Mouse (Mus musculus) fibroblast of lung, adult 2 months (primary cell): Measurements from ENCODE around the gene 2310030G06Rik.

Experiments used
- DNase-seq: peaks from one replicate; pipeline ENCODE4 v3.0.0-alpha.2; 2011; ENCODE audit warnings: low read depth

2310030G06Rik gene

DNA sequence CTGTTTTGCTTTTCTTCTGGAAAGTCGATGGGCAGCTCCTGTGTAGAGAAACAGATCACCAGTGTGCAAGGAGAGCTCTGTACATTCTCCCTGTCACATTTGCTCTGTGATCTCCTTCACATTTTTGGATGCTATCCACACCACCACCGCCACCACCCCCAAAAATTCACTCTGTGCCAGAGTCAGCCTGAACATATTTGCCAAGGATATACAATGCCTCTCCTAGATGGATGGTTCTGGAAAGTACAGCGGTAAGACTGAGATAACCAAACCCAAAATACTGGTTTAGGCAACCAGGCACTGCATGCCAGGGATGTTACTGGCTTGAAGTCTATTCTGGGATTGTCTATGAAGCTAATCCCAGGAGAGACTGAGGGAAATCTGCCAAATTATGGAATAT is 4.1 kb downstream of the 2310030G06Rik start:
- DNase-seq: no peak

DNA sequence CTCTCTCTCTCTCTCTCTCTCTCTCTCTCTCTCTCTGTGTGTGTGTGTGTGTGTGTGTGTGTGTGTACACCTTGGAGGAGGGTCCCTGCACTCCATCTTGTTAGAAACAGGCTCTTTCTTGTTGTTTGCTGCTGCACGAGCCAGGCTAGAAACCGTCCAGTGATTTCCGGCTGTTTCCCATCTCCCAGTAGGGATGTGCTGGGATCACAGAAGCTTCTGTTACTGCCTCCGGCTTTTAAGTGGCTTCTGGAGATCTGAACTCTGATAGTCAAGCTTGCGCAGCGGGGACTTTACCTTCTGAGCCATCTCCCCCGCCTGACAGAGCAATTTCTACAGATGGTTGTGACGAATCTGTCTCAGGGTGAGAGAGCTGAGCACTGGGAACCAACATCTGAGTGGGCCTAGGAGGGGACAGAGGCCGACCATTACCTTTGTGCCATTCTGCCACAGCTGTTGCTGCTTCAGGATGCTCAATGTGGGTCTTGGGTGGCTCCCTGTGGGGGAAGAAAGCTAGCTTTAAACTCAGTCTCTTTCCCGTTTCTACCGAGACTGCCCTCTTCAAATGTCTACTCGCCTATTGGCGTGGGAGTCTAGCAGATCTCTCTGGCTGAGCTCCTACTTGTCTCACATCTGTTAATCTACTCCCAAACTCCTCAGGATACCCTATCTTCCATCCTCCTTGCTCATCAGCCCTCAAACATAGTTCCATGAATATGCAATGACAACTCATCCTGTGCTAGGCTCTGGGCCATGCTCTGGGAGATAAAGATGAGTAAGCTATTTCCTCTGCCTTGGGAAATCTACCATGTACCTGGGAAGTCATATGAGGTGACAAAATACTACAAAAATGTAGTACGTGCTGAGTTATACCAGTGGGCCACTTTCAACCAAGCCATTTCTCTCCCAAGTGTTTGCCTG is 5.2 kb downstream of the 2310030G06Rik start:
- DNase-seq: no peak

DNA sequence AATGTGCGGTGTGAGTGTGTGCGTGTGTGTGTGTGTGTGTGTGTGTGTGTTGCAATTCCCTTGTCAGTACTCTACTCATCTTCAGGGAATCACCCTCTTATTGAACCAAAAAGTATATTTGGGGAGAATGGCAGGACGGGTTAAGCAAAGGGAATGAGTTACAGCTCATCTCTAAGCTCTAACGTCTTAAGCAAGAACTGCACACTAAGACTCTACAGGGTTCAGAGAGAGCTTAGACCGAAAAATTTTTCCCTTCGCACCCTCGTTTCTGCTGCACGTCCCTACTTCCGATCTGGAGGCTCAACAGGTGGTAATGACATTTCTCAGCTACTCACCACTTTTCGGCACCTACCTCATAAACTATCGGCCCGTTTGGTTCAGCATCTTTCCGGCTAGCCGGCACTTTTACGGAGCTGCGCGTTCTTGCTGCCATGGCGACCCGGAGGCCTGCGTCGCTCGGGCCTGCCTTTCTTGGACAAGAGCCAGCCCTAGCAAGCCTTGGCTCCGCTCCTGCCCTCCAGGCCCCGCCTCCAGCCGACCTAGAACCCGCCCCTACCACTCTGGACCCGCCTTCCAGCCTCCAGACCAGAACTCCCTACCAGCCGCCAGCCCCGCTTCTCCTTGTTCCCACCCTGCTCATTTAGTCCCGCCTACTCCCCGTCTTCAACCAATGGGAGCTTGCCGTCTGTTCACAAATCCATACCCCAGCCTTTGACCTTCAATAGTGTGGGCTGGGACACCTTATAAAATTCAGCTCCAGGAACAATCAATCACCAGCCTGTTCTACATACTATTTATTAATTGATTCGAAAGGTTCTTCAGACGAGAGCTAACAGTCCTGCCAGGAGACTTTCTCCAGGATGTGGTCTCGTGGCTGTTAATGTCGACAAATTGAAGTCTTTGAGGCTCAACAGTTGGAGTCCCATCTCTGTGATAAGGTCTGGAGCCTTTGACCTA is 7.1 kb downstream of the 2310030G06Rik start, which contains the start of gene Dixdc1:
Gene Dixdc1 (minus strand): TSS at position 604 of the 957 bp plus-strand sequence.
- no peak for DNase-seq

DNA sequence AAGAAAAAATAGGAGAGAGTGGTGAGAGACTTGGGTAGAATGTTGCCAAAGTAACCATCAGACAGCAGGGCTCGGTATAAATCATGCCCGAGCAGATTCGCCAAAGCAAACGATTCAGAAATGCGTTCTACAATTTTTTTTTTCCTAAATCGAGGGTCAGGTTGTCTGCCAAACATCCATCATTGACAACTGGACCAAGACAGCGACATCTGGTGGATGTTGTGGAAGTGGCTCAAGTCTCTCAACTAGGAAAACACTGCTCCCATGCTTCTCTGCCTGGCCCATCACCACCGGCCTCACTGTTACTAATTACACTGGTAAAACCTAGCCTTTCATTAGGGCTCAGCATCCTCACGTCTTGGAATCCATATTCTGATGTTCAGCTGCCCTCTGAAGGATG is 11.3 kb downstream of the 2310030G06Rik start:
- DNase-seq: no peak

DNA sequence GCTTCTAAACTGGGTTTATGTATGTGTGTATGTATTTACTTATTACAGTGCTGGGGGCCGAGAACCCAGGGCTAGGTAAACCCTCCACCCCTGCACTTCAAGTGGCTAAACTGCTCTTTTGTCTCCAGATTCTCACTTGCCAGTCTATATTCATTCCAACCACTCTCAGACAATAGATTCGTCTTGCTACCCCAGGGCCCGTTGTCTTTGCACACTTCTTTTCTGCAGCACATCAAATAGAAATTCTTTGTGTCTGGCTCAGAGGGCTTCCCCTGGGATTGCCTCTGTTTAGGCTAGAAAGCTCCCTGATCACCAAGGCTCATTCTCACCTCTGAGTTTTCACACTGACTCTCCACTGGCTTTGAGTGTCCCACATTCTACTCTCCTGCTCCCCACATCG is 13.8 kb downstream of the 2310030G06Rik start:
- DNase-seq: no peak

DNA sequence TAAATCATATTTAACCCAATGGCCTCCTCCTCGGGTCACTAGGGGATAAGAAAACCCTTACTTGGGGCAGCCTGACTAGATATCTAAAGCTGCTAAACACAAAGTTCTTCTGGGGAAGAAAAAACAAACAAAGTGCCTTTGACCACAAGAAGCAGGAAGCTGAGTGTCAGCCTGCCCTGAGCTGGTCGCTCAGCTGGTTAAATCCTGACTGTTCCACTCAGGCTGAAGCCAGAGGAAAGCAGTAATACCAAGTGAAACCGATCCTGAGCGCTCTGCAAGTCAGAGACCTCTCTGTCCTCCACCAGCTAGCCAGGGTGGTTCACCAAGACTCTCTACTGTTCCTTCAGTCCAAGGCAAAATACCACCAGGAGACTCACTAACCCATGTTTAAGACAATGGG is 16.7 kb downstream of the 2310030G06Rik start:
- no peak for DNase-seq

DNA sequence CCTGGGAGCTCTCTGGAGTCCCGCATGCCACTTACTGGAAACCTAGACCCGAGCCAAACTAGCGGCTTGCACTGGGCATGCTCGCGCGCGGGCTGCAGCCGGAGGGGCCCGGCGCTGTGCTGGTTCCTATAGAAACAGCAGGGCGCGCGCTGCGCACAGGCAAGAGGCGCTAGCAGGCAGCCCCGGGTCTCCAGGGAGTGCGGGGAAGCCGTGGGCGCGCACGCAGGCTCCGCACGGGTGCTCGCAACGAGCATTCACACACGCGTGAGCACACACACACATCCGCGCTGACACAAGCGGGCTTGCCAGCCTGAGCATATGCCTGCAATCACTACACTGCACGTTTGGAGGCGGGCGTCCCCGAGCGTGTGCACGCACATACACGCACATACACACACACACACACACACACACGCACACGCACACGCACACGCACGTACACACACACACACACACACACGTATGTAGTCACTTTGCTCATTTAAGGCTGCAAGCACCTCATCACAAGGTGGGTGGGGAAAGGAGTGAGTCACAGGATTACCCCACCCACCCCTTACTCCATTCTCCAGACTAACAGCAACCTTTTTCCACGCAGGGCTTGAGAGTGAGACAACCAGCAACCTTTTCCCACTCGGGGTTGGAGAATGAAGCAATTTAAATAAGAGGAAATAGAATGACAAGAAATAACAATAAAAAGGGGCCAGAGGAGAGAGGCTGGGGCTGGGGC is 18.2 kb downstream of the 2310030G06Rik start:
- no peak for DNase-seq

DNA sequence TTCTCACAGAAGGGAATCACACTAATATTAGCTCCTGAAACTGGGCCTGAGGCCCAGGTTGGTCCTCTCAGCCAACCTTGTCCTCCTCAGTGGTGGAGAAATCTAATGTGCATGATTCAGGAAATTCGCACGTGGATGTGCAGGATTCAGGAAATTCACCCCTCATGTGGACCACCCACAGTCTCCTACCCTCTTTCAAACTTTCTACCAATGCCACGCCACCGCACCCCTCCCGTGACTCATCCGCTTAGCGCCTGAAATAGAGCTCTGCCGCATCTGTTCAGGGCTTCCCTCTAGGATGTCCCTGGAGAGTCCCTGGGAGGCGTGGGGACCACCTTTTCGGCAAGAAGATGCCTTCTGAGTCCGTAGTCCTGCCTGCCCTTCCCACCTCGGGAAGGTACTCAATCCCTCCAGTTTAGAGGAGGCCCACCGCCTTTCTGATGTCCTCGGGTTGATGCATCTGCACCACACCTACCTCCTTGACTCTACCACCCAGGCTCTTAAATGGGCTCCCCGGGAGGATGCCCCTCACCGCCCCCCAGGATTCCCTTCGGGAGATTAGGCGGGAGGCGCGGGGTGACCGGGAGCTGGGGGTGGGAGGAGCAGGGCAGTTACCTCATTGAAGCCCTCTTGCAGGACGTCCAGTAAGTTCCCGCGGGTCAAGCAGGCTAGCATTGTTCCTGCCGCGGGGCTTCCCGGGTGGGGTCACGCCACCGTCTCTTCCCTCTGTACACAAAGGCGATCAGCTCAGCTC is 19.0 kb downstream of the 2310030G06Rik start:
- DNase-seq: no peak

DNA sequence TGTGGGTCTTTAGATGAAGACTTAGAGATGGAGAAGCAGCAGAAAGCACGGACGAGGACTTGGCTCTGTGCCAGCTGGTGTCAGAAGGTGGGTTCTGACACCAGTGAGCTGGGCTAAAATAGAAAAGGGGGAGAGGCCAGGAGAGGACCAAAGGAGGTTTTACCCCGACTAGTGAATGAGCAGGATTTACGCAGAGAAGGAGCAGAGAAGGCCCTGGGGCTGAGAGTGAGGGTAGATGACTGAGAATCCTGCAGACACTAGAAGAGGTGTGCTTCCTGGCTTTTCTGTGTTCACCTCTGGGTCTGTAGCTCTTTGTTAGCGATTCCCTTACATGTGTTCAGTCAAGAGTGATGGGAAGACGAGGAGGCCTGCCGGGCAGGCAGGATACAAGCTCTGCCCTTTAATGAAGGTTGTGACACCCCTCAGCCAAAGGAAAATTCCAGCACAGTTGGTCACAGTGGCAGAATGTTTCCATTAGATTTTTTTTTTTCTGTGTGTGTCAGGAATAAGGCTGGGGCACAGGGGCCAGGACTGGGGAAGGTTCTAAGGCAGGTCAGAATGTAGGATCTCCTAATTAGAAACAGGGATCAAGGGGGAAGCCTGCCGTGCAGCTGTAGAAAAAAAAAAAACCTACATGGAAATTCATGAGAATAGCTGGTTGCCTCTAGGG is 20.3 kb downstream of the 2310030G06Rik start:
- DNase-seq: no peak

DNA sequence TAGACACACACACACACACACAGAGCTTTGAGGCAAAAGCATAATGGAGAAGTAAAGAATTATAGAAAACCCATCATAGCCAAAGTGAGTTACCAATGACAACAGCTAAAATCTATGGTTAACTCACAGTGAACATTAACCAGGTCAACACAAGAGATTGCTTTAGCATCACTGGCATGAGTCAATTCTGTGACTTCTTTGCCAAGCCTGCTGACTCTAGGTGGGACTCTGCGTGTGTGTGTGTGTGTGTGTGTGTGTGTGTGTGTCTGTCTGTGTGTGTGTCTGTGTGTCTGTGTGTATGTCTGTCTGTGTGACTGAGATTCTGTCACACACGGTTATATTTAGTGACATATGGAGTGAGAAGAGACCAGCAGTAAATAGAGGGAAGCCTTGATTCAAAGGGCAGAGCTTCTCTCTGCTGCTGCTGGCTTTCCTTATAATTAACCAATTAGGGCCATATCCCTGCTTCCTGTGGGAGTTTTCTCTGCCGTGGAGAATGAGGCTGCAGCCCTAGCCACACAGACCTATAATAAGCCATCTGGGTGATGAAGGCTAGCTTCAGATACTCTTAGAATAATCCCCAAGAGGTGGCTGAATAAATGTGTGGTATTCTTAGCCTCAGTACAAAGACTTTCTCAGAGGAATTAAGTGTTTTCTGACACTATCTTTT is 21.5 kb downstream of the 2310030G06Rik start:
- DNase-seq: no peak

DNA sequence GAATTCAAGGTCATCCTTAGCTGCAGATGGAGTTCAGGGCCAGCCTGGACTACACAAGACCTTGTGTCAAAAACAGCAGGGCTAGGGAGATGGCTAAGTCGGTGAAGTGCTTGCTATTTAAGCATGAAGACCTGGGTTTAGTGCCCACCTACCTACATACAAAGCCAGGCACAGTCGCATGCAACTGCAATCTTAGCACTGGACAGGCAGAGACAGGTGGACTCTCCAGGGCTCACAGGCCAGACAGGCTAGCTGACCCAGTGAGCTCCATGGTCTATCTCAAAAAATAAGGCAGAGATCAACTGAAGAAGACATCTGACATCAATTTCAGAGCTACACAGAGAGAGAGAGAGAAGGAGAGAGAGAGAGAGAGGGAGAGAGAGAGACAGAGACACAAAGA is 22.2 kb downstream of the 2310030G06Rik start:
- DNase-seq: no peak

DNA sequence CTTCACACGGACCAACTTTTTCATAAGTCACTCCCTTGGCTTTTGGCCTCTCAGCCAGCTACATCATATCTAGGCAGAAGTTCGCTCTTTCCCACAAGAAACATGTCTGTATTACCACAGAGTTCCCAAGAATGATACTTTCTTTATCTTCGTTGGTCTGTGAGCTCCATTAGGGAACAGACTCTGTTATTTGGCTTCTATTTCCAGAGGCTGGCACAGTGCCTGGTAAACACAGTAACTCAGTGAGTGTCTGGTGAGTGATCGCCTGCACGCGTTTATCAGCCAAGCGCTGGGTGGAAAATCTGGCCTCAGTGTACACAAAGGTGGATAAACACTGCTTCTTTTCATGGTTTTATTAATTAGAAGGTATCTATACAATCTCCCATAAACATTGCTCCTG is 22.9 kb downstream of the 2310030G06Rik start:
- peak; percentile 78 for DNase-seq

DNA sequence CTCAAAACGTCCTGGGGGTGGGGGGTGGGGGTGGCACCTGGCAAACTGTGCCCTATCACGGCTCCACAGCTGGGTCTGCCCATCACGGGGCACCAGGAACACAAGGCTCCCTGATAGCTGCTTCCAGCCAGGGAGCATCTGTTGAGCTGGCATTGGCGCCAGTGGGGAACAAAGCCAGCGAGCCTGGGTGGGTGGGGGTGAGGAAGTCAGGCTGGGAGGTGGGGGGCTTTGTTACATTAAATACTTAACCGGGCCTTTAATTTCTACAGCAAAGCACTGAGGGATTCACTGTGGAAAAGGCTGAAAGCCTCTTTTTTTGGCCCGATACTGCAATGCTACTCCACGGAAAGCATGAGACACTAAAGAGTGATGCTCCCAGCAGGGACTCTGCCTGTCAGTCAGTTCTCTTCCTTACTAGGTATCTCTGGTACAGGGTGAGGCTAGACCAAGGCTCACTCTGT is 23.9 kb downstream of the 2310030G06Rik start:
- DNase-seq: no peak

DNA sequence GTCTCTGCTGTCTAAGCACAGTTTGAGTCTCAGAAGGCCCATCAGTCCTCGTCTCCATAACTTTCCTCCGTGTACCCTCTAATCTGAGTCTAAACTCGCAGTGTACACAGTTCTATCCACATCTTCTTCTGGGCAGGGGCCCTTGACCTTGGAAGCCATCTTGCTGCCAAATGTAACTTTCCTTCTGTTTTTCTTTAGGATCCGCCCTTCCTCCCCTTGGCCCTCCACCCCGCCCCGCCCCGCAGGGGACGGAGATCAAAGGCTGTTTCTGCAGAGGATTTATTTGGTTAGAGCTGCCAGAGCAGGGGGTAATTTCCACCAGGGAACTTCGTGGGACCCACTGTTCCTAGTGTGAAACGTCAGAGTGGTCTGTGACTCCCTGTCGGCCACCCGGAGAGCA is 25.3 kb downstream of the 2310030G06Rik start:
- no peak for DNase-seq

DNA sequence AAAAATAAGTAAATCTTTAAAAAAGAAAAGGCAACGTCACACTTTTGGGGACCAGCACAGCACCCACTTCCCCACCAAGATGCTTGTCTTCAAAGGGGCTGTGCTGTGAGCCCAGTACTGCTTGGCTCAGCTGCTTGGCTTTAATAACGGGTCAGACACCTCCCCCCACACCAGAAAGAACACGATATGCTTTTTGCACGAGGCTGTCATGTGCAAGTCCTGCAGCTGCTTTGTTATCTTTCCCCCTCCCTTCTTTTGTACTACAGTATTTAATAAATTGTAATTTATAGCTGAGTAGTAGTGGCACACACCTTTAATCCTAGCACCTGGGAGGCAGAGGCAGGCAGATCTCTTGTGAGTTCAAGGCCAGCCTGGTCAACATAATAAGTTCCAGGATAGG is 27.5 kb downstream of the 2310030G06Rik start:
- no peak for DNase-seq

DNA sequence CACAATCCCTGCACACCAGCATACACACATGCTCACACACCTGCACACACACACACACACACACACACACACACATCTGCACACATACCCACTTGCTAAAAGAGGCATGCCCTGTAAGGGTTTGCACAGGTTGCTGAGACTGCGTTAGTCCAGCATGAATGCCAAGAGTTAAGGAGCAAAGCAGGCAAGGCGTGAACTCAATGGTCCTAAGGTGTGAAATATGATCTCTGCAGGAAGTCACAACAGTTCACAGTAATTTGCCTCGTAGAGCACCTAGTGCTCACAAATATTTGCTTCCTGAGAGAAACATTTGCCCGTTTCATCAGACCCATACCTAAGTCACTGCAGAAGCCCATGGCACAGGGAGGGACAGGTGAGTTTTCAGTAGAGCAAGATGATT is 32.1 kb downstream of the 2310030G06Rik start:
- no peak for DNase-seq

DNA sequence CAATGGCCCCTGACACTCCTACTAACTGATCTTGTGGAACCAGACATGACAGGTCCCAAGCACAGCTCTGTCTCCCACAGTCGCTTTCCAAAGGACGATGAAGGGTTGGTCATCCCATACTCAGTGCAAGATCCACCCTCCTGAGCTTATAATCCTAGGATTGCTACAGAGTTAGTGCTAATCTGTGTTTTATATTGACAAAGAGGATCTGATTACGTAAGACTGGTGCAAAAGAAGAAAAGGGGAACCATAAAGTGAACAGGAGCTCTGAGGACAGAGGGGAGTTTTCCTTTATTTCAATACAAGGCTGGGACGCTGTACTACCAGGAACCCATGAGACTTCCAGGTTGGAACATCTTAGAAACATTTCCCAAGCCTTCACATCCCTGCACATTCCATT is 35.0 kb downstream of the 2310030G06Rik start:
- DNase-seq: no peak

DNA sequence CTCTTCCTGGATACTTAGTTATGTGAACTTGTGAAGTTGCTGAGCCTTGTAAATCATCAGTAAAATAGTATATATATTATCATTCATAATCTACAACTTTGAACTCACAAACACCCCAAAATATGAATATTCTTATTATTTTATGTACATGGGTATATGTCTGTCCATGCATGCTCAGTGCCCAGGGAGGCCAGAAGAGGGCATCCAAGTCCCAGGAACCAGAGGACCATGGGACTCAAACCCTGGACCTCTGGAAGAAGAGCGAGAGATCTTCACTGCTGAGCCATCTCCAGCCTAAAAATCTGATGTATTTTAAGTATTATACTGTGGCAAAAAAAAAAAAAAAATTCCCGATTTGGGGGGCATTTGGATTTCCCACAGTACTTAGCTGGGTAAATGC is 37.2 kb downstream of the 2310030G06Rik start:
- DNase-seq: no peak

DNA sequence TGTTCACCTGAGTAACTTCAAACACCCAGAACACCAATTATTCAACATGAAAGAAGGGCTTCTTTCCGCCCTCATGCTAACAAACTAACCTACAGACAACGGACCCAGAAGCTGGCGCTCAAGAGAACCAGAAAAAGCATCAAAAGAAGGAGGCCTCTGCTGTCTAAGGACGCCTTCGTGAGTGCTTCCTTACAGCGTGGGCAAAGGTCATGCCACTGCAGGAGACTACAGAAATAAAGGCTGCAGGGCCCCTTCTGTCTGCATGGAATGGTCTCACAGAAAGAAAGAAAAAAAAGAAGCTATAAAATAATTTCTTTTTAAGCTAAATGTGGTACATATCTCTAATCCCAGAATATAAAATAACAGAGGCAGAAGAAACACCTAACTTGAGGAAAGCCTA is 41.4 kb downstream of the 2310030G06Rik start:
- no peak for DNase-seq
